Mouse (Mus musculus) lung, embryonic 16.5 days (tissue): ENCODE data around the gene Shank2. TPM values are rescaled to one million over a fixed set of nuclear protein-coding genes. Genes with fewer than 3 reads are reported as not detected.
A peak's percentile ranks its signal among the peaks of the same experiment; 100 is the strongest.

Experiments
- ATAC-seq: fragments of 200-750 bp; cut with Nextera tagmentation; 2 replicates; pipeline ENCODE4 v1.8.0; 2017; ENCODE audit warnings: low read depth, mild to moderate bottlenecking, moderate library complexity
- H3K27ac ChIP-seq: fragments of 300-500 bp; sonication (generic); 2 replicates; pipeline ENCODE4 v1.5.1; 2014; ENCODE audit warnings: mild to moderate bottlenecking, control low read depth, low read length
- H3K27me3 ChIP-seq: fragments of 300-500 bp; sonication (generic); 2 replicates; pipeline ENCODE4 v1.6.1; 2014; ENCODE audit warnings: low read depth, low read length, mixed read lengths; ENCODE audit not compliant: control insufficient read depth, insufficient read depth
- H3K36me3 ChIP-seq: fragments of 300-500 bp; sonication (generic); 2 replicates; pipeline ENCODE4 v1.6.1; 2014; ENCODE audit warnings: low read length; ENCODE audit not compliant: control insufficient read depth, insufficient read depth
- H3K4me1 ChIP-seq: fragments of 300-500 bp; sonication (generic); replicated peaks from 2 replicates; pipeline ENCODE4 v1.6.1; 2014; ENCODE audit warnings: low read length, mixed read lengths; ENCODE audit not compliant: control insufficient read depth, insufficient read depth
- H3K4me2 ChIP-seq: fragments of 300-500 bp; sonication (generic); 2 replicates; pipeline ENCODE4 v1.6.1; 2014; ENCODE audit warnings: low read depth, low read length, control low read depth
- H3K4me3 ChIP-seq: fragments of 300-500 bp; sonication (generic); 2 replicates; pipeline ENCODE4 v1.5.1; 2014; ENCODE audit warnings: mild to moderate bottlenecking, low read length, control low read depth
- H3K9ac ChIP-seq: fragments of 300-500 bp; sonication (generic); 2 replicates; pipeline ENCODE4 v1.6.1; 2014; ENCODE audit warnings: low read length, control low read depth
- H3K9me3 ChIP-seq: fragments of 300-500 bp; sonication (generic); 2 replicates; pipeline ENCODE4 v1.6.1; 2016; ENCODE audit warnings: low read length; ENCODE audit not compliant: control insufficient read depth
- WGBS: fragments of 180-500 bp; shearing (Covaris S2); extraction: QIAGEN DNeasy Blood & Tissue Kit; methylation state at CpG from one replicate; pipeline ENCODE4 v1.1.7; 2014; 5-methylcytosine and 5-hydroxymethylcytosine counted together
- polyA plus RNA-seq: library from polyadenylated mRNA; unstranded; fragments of >200 nt; fragmentation: Nextera tagmentation; extraction: Ambion mirVana; gene quantifications from 2 replicates; pipeline ENCODE4 v1.2.1, GENCODE M21; 2015

Shank2 gene
- polyA plus RNA-seq, 1 experiment from 2014 or later, result 1.6 TPM

- Histone ChIP-seq H3K9ac (no peak overlapping the region), H3K4me1 (peaks cover 3% of the 10 kb centered on the region), H3K36me3 (no peaks in the 10 kb centered on the region), H3K4me2 (no peak overlapping the region), H3K27ac (no peak overlapping the region), H3K4me3 (no peak overlapping the region), H3K9me3 (no peaks in the 10 kb centered on the region), H3K27me3 (peaks cover 13% of the 10 kb centered on the region)
- 53% methylated on average over 3 of the region's 3 CpGs for WGBS
- ATAC-seq, result no peak
These were observed 174.6 kb downstream of the Shank2 start for GRCm38 (mm10) chr7:144176234-144176730.

GRCm38 (mm10) chr7:144179436-144179835 is 177.7 kb downstream of the Shank2 start:
- 87% methylated on average over 6 of the region's 6 CpGs for WGBS
- H3K27me3 ChIP-seq, result peaks cover 13% of the 10 kb centered on the region

GRCm38 (mm10) chr7:144180885-144181284 is 179.2 kb downstream of the Shank2 start:
- H3K4me3 ChIP-seq, result no peak overlapping the region
- no peak overlapping the region for H3K4me2 ChIP-seq
- peak; percentile 36; the same call in 1 of the 2 replicates for ATAC-seq
- H3K9ac ChIP-seq, result no peak overlapping the region
- H3K4me1 ChIP-seq, result no peaks in the 10 kb centered on the region
- H3K27ac ChIP-seq, result no peak overlapping the region
- 18% methylated on average over 6 of the region's 6 CpGs for WGBS
- no peaks in the 10 kb centered on the region for H3K36me3 ChIP-seq
- peaks cover under 1% of the 10 kb centered on the region; the same call in 1 of the 2 replicates for H3K27me3 ChIP-seq
- H3K9me3 ChIP-seq, result no peaks in the 10 kb centered on the region

More at GRCm38 (mm10) chr7:144179436-144179835, 177.7 kb downstream of the Shank2 start:
- no peak overlapping the region for H3K4me3 ChIP-seq
- peaks cover 3% of the 10 kb centered on the region for H3K4me1 ChIP-seq
- no peak overlapping the region for H3K27ac ChIP-seq
- no peak overlapping the region for H3K4me2 ChIP-seq
- no peak overlapping the region for H3K9ac ChIP-seq
- H3K9me3 ChIP-seq, result no peaks in the 10 kb centered on the region
- H3K36me3 ChIP-seq, result no peaks in the 10 kb centered on the region
- no peak for ATAC-seq

GRCm38 (mm10) chr7:144187869-144188430 is 186.2 kb downstream of the Shank2 start:
- ATAC-seq, result no peak

GRCm38 (mm10) chr7:144189446-144189845 is 187.7 kb downstream of the Shank2 start:
- Histone ChIP-seq H3K9ac (no peak overlapping the region), H3K4me3 (no peak overlapping the region), H3K9me3 (no peaks in the 10 kb centered on the region), H3K4me1 (no peaks in the 10 kb centered on the region), H3K27ac (no peak overlapping the region), H3K4me2 (no peak overlapping the region), H3K27me3 (no peaks in the 10 kb centered on the region), H3K36me3 (no peaks in the 10 kb centered on the region)
- WGBS, result 75% methylated on average over 4 of the region's 4 CpGs
- no peak for ATAC-seq

More at GRCm38 (mm10) chr7:144187869-144188430, 186.2 kb downstream of the Shank2 start:
- no peaks in the 10 kb centered on the region for H3K9me3 ChIP-seq
- H3K4me2 ChIP-seq, result no peak overlapping the region
- whole genome bisulfite sequencing, result 72% methylated on average over 11 of the region's 11 CpGs
- no peak overlapping the region for H3K9ac ChIP-seq
- H3K36me3 ChIP-seq, result no peaks in the 10 kb centered on the region
- H3K4me3 ChIP-seq, result no peak overlapping the region
- no peak overlapping the region for H3K27ac ChIP-seq
- H3K27me3 ChIP-seq, result no peaks in the 10 kb centered on the region
- H3K4me1 ChIP-seq, result no peaks in the 10 kb centered on the region

- Histone ChIP-seq H3K9ac (no peak overlapping the region), H3K4me2 (no peak overlapping the region), H3K4me3 (no peak overlapping the region), H3K27me3 (no peaks in the 10 kb centered on the region), H3K9me3 (no peaks in the 10 kb centered on the region), H3K4me1 (no peaks in the 10 kb centered on the region; the same call in 1 of the 2 replicates), H3K27ac (no peak overlapping the region), H3K36me3 (no peaks in the 10 kb centered on the region)
- 88% methylated on average over 2 of the region's 2 CpGs for whole genome bisulfite sequencing
- ATAC-seq, result no peak
These were observed 196.8 kb downstream of the Shank2 start for GRCm38 (mm10) chr7:144198491-144198890.

- no peak overlapping the region for H3K4me3 ChIP-seq
- H3K4me2 ChIP-seq, result no peak overlapping the region
- ATAC-seq, result peak; percentile 45; the same call in 1 of the 2 replicates
- H3K27ac ChIP-seq, result no peak overlapping the region
- no peaks in the 10 kb centered on the region for H3K27me3 ChIP-seq
- H3K4me1 ChIP-seq, result no peaks in the 10 kb centered on the region; the same call in 1 of the 2 replicates
- no peaks in the 10 kb centered on the region for H3K9me3 ChIP-seq
- H3K36me3 ChIP-seq, result no peaks in the 10 kb centered on the region
- WGBS, result 35% methylated on average over 7 of the region's 7 CpGs
- H3K9ac ChIP-seq, result no peak overlapping the region
These were observed 200.4 kb downstream of the Shank2 start for GRCm38 (mm10) chr7:144202017-144202682.

- no peaks in the 10 kb centered on the region for H3K36me3 ChIP-seq
- no peak overlapping the region for H3K4me3 ChIP-seq
- H3K4me1 ChIP-seq, result no peaks in the 10 kb centered on the region; the same call in 1 of the 2 replicates
- no peak overlapping the region for H3K9ac ChIP-seq
- no peaks in the 10 kb centered on the region for H3K9me3 ChIP-seq
- no peak for ATAC-seq
- WGBS, result 62% methylated on average over 3 of the region's 3 CpGs
- H3K4me2 ChIP-seq, result no peak overlapping the region
- H3K27me3 ChIP-seq, result no peaks in the 10 kb centered on the region
- H3K27ac ChIP-seq, result no peak overlapping the region
These were observed 202.6 kb downstream of the Shank2 start for GRCm38 (mm10) chr7:144204290-144204689.

GRCm38 (mm10) chr7:144205161-144205560 is 203.4 kb downstream of the Shank2 start:
- H3K27me3 ChIP-seq, result no peaks in the 10 kb centered on the region
- H3K9me3 ChIP-seq, result no peaks in the 10 kb centered on the region
- no peaks in the 10 kb centered on the region for H3K36me3 ChIP-seq
- H3K9ac ChIP-seq, result no peak overlapping the region
- H3K27ac ChIP-seq, result no peak overlapping the region
- 61% methylated on average over 1 of the region's 1 CpGs for WGBS
- no peak for ATAC-seq
- no peak overlapping the region for H3K4me2 ChIP-seq
- no peaks in the 10 kb centered on the region; the same call in 1 of the 2 replicates for H3K4me1 ChIP-seq
- no peak overlapping the region for H3K4me3 ChIP-seq
